Mouse (Mus musculus) regulatory T cell (primary cell): ENCODE data around the gene Carmil2.

Source experiments
- in situ Hi-C: fragments of 300-600 bp; cut with MboI, MseI; formaldehyde crosslinking; loops from one replicate; pipeline ENCODE4 v1.15.1; 2025; ENCODE audit warnings: high pct_unique_total_duplicates

The Carmil2 gene

GRCm38 (mm10) chr8:105695080-105695780 lies 9.2 kb downstream of the Carmil2 start:
- in situ Hi-C loops = no loop called here

DNA sequence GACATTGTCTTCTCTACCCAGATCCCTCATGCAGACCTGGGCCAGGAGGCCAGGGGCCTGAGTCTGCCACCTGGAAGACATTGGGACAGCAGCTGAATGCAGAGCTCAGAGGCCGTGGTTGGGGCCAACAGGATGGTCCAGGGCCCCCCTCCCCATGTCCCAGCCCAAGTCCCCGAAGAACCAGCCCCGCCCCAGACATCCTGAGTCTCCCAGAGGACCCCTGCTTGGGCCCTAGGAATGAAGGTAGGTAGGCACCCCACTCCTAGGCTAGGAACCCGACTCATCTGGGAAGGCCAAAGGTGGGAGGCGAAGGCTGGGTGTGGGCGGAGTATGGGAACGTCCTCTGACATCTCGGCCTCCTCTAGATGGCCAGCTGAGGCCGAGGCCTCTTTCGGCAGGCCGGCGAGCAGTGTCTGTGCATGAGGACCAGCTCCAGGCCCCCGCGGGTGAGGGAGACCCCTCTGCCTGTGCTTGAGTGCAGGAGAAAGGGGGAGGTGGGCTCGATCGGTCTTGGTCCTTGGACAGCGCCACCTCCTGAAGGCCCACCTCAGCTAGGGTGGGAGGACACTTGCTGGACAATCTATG lies 11.2 kb downstream of the Carmil2 start:
- in situ Hi-C loops = no loop called here

DNA sequence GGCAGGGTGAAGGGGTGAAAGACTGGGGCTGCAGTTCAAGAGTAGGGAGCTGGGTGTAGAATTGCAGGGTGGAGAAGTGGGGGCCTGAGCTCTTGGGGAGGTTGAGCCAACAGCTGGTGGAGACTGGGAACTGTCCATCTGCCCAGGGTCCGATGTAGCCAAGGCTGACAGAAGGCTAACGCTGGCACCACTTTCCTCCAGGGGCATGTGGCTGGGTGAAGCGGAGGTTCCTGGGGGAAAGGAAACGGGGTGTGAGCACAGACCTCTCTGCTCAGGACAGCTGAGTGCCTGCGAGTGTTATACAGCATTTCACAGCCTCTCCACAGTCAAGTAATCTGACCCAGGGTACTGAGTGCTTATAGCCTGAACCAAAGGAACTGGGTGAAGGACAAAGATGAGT lies 12.7 kb downstream of the Carmil2 start:
- in situ Hi-C loops = no loop called here

DNA sequence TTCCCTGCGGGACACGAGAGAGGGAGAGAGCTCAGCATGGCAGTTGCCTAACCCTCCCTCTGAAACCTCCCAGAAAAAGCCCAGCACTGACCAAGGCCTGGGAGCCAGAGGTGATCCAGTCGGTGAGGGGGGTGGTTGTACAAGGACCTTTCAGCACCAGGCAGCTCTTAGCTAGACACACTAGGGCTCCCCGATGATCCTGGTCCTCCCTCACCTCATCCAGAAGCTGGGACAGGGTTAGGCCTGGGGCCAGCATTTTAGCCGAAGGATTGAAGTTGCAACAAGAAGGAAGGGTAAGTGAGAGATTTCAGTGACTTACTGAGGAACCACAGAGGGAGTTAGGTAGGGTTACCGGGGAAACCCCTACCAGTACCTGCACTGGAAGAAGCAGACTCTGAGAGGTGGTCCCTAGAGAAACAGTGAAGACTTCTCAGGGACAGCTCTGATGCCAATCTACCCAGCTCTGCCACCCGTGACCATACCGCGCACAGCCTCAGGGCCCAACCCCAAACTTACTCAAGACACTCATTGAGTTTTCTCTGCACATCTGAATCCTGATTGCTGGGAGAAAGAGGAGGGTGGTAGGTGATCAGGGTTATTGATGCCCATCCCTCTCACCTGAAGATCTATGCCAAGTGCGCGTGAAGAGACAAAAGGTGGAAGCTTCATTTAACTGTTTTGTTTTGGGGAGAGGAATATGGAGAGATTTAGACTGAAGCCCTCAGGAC lies 13.6 kb downstream of the Carmil2 start:
- in situ Hi-C loops = no loop called here

DNA sequence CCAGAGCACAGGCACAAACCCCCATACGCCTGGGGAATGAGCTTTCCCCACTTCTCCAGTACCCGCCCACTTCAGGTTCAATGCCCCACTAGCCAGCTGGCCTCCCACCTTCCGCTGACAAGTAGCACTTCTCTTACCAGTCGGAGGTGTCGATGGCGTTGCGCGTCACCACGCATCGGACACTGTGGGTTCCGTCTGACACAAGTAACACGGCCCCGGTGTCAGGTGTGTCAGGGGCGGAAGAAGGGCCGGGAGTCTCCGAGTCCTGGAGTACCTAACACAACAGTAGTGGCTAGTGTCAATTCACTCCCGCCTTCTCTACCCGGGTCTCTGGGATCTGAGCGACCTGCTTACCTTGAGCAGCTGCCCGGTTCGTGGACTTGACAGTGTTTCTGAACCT lies 14.5 kb downstream of the Carmil2 start:
- in situ Hi-C loops = no loop called here

- in situ Hi-C loops = no loop called here
Observed at GRCm38 (mm10) chr8:105700966-105701824, 15.1 kb downstream of the Carmil2 start, which contains the start of the genes Acd and Pard6a. Acd (minus strand) TSS chr8:105701102. Pard6a (plus strand) TSS chr8:105701148.

DNA sequence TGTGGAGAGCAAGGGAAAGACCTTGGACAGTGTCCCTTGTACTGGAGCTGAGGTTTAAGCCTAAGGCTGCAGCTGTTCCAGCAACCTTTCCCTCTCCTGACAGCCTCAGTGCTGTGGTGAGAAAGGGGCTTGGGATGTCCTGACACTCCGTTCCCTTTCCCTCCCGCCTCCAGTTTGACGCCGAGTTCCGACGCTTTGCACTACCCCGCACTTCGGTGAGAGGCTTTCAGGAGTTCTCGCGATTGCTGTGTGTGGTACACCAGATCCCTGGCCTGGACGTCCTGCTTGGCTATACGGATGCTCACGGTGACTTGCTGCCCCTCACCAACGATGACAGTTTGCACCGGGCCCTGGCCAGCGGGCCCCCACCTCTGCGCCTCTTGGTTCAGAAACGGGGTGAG lies 15.9 kb downstream of the Carmil2 start:
- in situ Hi-C loops = no loop called here

DNA sequence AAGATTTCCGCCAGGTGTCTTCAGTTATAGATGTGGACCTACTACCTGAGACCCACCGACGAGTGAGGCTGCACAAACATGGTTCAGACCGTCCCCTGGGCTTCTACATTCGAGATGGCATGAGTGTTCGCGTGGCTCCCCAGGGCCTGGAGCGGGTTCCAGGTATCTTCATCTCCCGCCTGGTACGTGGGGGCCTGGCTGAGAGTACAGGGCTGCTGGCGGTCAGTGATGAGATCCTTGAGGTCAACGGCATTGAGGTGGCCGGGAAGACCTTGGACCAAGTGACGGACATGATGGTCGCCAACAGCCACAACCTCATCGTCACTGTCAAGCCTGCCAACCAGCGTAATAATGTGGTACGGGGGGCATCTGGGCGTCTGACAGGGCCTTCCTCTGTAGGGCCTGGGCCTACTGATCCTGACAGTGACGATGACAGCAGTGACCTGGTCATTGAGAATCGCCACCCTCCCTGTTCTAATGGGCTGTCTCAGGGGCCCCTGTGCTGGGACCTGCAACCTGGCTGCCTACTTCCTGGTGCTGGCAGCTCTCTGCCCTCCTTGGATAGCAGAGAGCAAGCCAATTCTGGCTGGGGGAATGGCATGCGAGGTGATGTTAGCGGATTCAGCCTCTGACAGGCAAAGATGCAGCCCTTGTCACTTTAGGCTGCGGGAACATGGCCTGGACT lies 16.8 kb downstream of the Carmil2 start:
- in situ Hi-C loops = no loop called here

DNA sequence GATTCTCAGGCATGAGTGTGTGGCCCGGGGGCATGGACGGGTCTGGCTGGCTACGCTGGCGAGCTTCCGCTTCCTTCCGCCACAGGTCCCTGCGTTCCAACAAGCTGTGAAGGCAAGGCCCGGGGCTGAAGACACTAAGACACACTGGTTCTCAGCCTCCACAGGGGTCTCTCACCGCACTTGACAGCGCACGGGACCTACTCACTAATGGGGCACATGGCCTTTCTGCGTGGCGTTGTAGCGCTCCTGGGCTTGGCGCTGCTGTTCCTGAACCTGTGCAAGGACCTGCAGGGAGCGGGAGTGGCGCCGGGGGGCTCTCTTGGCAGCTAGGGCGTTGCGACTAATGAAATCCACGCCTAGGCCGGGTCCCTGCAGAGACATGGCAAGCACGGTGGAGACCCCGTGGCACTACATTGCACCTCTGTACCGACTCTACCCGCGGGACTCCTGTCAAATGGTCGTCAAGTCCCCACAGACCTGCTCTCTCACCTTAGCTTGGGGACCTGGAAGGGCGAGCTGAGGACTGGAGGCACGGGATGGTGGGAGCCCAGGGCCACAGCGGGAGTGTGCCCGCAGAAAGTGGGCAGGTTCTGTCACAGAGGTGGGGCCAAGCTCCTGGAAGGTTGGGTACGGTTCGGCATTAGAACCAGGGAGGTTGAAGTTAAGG lies 18.2 kb downstream of the Carmil2 start:
- in situ Hi-C loops = no loop called here

DNA sequence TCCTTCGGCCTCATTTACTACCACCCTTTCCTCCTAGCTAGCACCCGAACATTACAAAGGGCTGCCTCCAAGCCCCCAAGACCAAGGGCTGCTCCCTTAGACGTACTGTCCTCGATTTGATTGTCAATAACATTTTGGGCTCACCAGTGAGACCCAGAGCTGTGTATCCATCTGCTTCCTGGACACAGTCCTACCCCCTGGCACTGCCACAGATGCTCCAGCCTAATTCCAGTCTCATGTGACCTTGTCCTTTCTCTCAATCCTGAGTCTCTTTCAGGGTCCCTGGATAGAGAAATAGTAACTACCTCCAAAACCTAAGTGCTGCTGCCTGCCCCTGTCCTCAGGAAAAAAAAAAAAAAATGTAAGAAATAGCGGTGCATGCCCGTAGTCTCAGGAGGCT lies 18.9 kb downstream of the Carmil2 start:
- in situ Hi-C loops = no loop called here

DNA sequence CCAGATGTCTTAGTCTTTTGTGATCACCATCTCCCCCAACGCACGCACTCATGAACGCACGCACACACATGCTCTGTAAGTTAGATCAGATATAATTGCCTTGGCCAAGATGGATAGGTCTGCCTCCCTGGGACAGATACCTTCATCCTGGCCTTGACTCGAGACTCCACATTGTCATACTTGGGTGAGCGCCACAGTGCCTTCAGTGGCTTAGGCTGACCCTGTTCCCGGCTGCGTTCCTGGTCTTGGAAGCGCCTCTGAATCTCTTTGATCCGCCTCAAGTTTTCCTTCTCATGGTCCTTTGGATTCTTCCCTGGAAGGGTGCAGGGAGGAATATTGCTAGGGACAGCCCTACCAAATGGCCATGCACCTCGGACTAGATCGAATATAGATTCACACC lies 20.4 kb downstream of the Carmil2 start:
- in situ Hi-C loops = no loop called here

DNA sequence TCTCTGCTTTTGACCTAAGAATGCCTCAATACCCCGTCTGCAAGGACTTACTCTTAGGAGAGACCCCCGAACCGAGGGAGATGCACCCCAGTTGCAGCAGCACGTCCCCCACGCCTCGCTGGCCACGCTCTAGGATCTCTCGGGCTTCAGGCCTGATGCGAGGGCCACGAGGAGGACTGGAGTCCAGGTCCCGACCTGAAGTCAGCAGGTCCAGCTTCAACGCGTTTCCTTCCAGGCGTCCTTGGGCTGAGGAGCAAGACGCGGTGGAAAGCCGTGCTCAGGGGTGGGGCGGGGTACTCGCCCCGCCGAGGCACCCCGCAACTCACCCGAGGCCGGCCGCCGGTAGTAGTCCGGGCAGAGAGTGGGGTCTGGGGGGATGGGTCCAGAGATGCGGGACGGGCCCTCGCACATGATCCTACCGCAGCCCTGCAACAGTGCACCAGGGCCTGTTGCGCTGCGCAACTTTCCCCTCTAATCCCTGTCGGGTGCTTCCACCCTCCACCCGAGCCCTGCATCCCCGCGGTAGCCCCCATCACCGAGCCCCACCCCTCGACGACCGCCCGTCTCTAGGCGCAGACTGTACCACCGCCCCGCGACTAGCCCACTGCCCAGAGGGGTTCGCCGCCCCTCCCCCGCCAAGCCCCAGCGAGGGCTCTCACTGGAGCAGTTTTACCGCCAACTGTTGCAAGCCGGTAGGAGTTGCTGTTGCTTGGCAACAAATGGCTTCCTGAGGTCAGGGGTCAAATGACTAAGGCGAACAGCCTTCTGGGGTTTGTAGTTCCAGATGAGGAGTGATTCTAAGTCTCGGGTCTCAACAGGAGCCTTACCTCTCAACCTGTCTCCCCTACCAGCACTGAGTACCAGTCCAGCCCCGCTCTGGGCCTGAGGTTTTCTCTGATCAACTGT lies 21.7 kb downstream of the Carmil2 start, which contains the start of the genes 4933405L10Rik and Enkd1:
Gene 4933405L10Rik (plus strand): TSS at position 158 of the 906 bp plus-strand sequence.
Gene Enkd1 (minus strand): TSS at position 713 of the 906 bp plus-strand sequence.
- in situ Hi-C loops = no loop called here

GRCm38 (mm10) chr8:105708675-105709074 lies 22.6 kb downstream of the Carmil2 start:
- in situ Hi-C loops = no loop called here

- in situ Hi-C loops = no loop called here
Observed at GRCm38 (mm10) chr8:105709317-105709716, 23.2 kb downstream of the Carmil2 start.

DNA sequence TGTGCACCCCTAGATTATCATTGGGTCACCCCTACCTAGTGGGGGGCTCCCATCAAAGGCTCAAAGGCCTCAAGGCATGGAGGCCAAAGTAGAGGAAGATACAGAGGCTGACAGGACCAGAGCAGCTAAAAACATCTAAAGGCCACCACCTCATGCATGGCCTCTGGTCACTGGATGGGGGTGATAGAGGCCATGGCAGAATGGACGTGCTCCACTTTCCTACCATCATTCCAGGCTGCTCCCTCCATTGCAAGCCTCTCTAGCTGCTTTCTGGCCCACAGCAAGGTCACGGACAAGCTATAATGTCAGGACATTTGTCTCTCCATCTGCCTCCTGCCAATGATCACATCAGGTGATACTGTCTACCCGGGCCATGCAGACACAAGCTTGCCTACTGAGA lies 26.2 kb downstream of the Carmil2 start:
- in situ Hi-C loops = loop anchor here (5.0 kb wide), 1 partner anchor 215 kb away; no protein-coding TSS in a partner anchor

DNA sequence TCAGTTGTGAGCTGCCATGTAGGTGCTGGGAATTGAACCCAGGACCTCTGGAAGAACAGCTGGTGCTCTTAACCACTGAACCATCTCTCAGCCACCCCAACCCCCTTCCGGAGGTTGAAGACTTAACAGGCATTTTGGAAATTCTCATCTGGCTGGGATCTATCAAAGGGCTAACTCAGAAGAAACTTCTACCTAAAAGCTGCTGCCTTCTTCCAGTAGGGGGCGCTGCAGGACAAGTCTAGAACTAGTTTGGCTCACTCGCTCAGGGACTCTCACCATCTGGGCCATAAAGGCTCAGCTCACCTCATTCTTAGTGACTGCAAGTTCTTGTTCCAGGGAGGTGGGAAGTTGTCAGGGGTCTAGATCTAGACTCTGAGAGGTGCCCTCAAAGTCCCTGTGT lies 28.1 kb downstream of the Carmil2 start:
- in situ Hi-C loops = loop anchor here (5.0 kb wide), 1 partner anchor 213 kb away; no protein-coding TSS in a partner anchor

GRCm38 (mm10) chr8:105715042-105715441 lies 29.0 kb downstream of the Carmil2 start:
- in situ Hi-C loops = no loop called here

DNA sequence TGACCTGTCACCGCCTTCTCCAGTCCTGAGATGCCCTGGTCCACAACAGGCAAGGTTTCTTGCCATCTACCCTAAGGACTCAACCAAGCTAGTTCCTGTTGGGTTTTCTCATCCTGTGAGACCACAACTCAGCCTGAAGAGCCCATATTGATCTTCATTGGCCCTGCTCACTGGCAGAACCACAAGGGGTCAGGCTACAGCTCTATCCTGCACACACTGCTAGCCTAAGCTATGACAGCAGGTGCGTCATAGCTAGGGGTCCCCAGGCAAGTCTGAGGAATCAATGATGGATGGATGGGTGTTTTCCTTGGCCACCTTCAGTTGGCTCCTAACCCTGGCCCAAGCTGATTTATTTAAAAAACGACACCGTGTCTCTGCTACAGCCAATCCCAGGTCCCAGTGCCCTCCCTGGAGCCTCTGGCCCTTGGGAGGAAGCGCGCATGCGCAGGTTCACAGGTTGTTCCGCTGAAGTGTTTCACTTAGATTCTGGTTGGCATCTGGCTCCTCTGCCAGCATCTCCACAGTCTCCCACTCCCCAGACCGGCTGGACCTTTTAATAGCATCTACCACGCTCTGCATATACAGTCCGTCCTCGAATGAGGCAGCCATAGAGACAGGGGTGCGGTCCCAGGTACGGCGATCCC lies 30.4 kb downstream of the Carmil2 start:
- in situ Hi-C loops = no loop called here

DNA sequence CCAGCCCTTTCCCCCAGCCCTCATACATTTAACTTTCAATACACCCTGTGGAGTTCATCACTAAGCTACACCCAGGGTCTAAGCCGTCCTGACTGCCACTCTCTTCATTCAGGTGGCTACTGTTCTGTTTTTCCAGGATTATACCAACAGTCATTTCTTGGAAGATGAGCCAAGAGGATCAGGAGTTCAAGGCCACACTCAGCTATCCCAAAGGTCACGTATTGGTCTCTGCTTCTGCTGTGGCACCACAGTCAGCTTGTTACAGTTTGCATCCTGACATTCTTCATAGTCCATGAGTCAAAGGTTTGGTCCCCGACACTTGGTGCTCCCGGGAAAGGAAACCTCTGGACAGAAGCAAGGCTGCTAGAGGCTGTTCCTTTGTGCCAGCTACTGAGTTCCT lies 33.6 kb downstream of the Carmil2 start:
- in situ Hi-C loops = loop anchor here (5.0 kb wide), 1 partner anchor 63 kb away; no protein-coding TSS in a partner anchor
